Mouse (Mus musculus) C2C12 (cell line): Measurements from ENCODE around the gene Olfr1417. TPM values are rescaled to one million over a fixed set of nuclear protein-coding genes. Genes with fewer than 3 reads are reported as not detected.

Source experiments
- H3K27me3 ChIP-seq: one replicate; pipeline ENCODE4 v1.6.1; 2011; ENCODE audit not compliant: control insufficient read depth, insufficient read depth, insufficient read length
- H3K36me3 ChIP-seq: one replicate; pipeline ENCODE4 v1.6.1; 2011; ENCODE audit not compliant: control insufficient read depth, insufficient read depth
- H3K4me3 ChIP-seq: one replicate; pipeline ENCODE4 v1.5.1; 2011; ENCODE audit warnings: mild to moderate bottlenecking, control low read depth; ENCODE audit not compliant: poor library complexity, insufficient read depth, severe bottlenecking
- H3K79me2 ChIP-seq: one replicate; pipeline ENCODE4 v1.6.1; 2011; ENCODE audit not compliant: control insufficient read depth, insufficient read depth
- H3K79me3 ChIP-seq: one replicate; pipeline ENCODE4 v1.6.1; 2011; ENCODE audit warnings: low read depth, control low read depth
- H3ac ChIP-seq: one replicate; pipeline ENCODE3; 2011; ENCODE audit warnings: low read depth; ENCODE audit not compliant: control insufficient read depth, insufficient read length
- CEBPB ChIP-seq: IDR thresholded peaks from one replicate; pipeline ENCODE4 v1.6.1; 2011; ENCODE audit warnings: low read depth, mild to moderate bottlenecking, control low read depth, moderate library complexity
- CTCF ChIP-seq: IDR thresholded peaks from one replicate; pipeline ENCODE4 v1.5.1; 2011; ENCODE audit not compliant: control insufficient read depth, insufficient read depth, insufficient read length
- FOSL1 ChIP-seq: IDR thresholded peaks from one replicate; pipeline ENCODE4 v1.8.0; 2011; ENCODE audit warnings: mild to moderate bottlenecking, low read length; ENCODE audit not compliant: poor library complexity, insufficient read depth, severe bottlenecking
- MAX ChIP-seq: IDR thresholded peaks from one replicate; pipeline ENCODE4 v1.6.1; 2011; ENCODE audit warnings: mild to moderate bottlenecking, control low read depth
- MYOD1 ChIP-seq: IDR thresholded peaks from one replicate; pipeline ENCODE4 v1.6.1; 2011; ENCODE audit warnings: low read depth; ENCODE audit not compliant: control insufficient read depth, insufficient read length
- MYOG ChIP-seq: IDR thresholded peaks from one replicate; pipeline ENCODE4 v1.6.1; 2011; ENCODE audit not compliant: control insufficient read depth, insufficient read length; ENCODE audit errors: extremely low read depth
- USF1 ChIP-seq: IDR thresholded peaks from one replicate; pipeline ENCODE4 v1.6.1; 2011; ENCODE audit warnings: low read depth, mild to moderate bottlenecking, control low read depth, moderate library complexity
- polyA plus RNA-seq: library from polyadenylated mRNA; unstranded; fragments of >200 nt; fragmentation: generic; extraction: Trizol; gene quantifications from one replicate; pipeline ENCODE4 v1.2.1, GENCODE M21; 2012; ENCODE audit warnings: missing spikeins

Olfr1417 gene
- polyA plus RNA-seq, 1 experiment, result not detected

GRCm38 (mm10) chr19:11808452-11808851, 30.6 kb downstream of the Olfr1417 start:
- H3K4me3 ChIP-seq, result no peak overlapping the region
- H3K27me3 ChIP-seq, result no peaks in the 10 kb centered on the region
- no peaks in the 10 kb centered on the region for H3K36me3 ChIP-seq
- H3ac ChIP-seq, result no peak overlapping the region
- no peaks in the 10 kb centered on the region for H3K79me2 ChIP-seq
- TF ChIP-seq MYOD1 (no peak), MYOG (no peak), CTCF (no peak), CEBPB (no peak), FOSL1 (no peak), MAX (no peak), USF1 (no peak)
- no peaks in the 10 kb centered on the region for H3K79me3 ChIP-seq

- Histone ChIP-seq H3K36me3 (no peaks in the 10 kb centered on the region), H3K79me3 (no peaks in the 10 kb centered on the region), H3K79me2 (no peaks in the 10 kb centered on the region), H3K4me3 (no peak overlapping the region), H3ac (no peak overlapping the region), H3K27me3 (no peaks in the 10 kb centered on the region)
- TF ChIP-seq USF1 (no peak), CEBPB (no peak), FOSL1 (no peak), MYOG (no peak), MYOD1 (no peak), CTCF (no peak), MAX (no peak)
Measured at GRCm38 (mm10) chr19:11807822-11808221, 31.2 kb downstream of the Olfr1417 start.

- Histone ChIP-seq H3K27me3 (no peaks in the 10 kb centered on the region), H3K4me3 (no peak overlapping the region), H3K79me2 (no peaks in the 10 kb centered on the region), H3K79me3 (no peaks in the 10 kb centered on the region), H3K36me3 (no peaks in the 10 kb centered on the region), H3ac (no peak overlapping the region)
- no peak for TF ChIP-seq MYOD1
- TF ChIP-seq FOSL1, result no peak
- TF ChIP-seq MYOG, result no peak
- no peak for TF ChIP-seq CTCF
- no peak for TF ChIP-seq USF1
- TF ChIP-seq CEBPB, result no peak
- TF ChIP-seq MAX, result no peak
Measured at GRCm38 (mm10) chr19:11807251-11807650, 31.8 kb downstream of the Olfr1417 start.

- no peak for TF ChIP-seq MYOD1
- TF ChIP-seq USF1, result no peak
- TF ChIP-seq CEBPB, result no peak
- TF ChIP-seq CTCF, result no peak
- TF ChIP-seq FOSL1, result no peak
- no peak for TF ChIP-seq MAX
- TF ChIP-seq MYOG, result no peak
- Histone ChIP-seq H3K79me3 (no peaks in the 10 kb centered on the region), H3K79me2 (no peaks in the 10 kb centered on the region), H3K4me3 (no peak overlapping the region), H3K36me3 (no peaks in the 10 kb centered on the region), H3ac (no peak overlapping the region), H3K27me3 (no peaks in the 10 kb centered on the region)
Measured at GRCm38 (mm10) chr19:11804423-11804822, 34.6 kb downstream of the Olfr1417 start.

GRCm38 (mm10) chr19:11800531-11801315, 38.3 kb downstream of the Olfr1417 start:
- H3K36me3 ChIP-seq, result no peaks in the 10 kb centered on the region
- no peaks in the 10 kb centered on the region for H3K79me2 ChIP-seq
- H3ac ChIP-seq, result no peak overlapping the region
- no peak for TF ChIP-seq CTCF
- no peak for TF ChIP-seq MYOG
- no peak for TF ChIP-seq CEBPB
- no peak for TF ChIP-seq MAX
- H3K4me3 ChIP-seq, result no peak overlapping the region
- no peaks in the 10 kb centered on the region for H3K79me3 ChIP-seq
- no peaks in the 10 kb centered on the region for H3K27me3 ChIP-seq
